Mouse (Mus musculus) hindbrain, embryonic 12.5 days (tissue): Measurements from ENCODE around the gene Dgkh. TPM values are rescaled to one million over a fixed set of nuclear protein-coding genes. Genes with fewer than 3 reads are reported as not detected.

Experiments
- ATAC-seq: fragments of 200-750 bp; cut with Nextera tagmentation; 2 replicates; pipeline ENCODE4 v1.8.0; 2017; ENCODE audit warnings: moderate TSS enrichment; ENCODE audit not compliant: low FRiP score
- H3K27ac ChIP-seq: fragments of 300-500 bp; sonication (generic); 2 replicates; pipeline ENCODE4 v1.5.1; 2016; ENCODE audit warnings: mild to moderate bottlenecking
- H3K27me3 ChIP-seq: fragments of 300-500 bp; sonication (generic); 2 replicates; pipeline ENCODE4 v1.6.1; 2016; ENCODE audit warnings: mild to moderate bottlenecking
- H3K36me3 ChIP-seq: fragments of 300-500 bp; sonication (generic); 2 replicates; pipeline ENCODE4 v1.6.1; 2016; ENCODE audit warnings: mild to moderate bottlenecking
- H3K4me1 ChIP-seq: fragments of 300-500 bp; sonication (generic); 2 replicates; pipeline ENCODE4 v1.6.1; 2016
- H3K4me2 ChIP-seq: fragments of 300-500 bp; sonication (generic); replicated peaks from 2 replicates; pipeline ENCODE4 v1.6.1; 2016; ENCODE audit warnings: mild to moderate bottlenecking
- H3K4me3 ChIP-seq: fragments of 300-500 bp; sonication (generic); 2 replicates; pipeline ENCODE4 v1.5.1; 2016; ENCODE audit warnings: mild to moderate bottlenecking
- H3K9ac ChIP-seq: fragments of 300-500 bp; sonication (generic); 2 replicates; pipeline ENCODE4 v1.6.1; 2016; ENCODE audit warnings: mild to moderate bottlenecking, moderate library complexity
- H3K9me3 ChIP-seq: fragments of 300-500 bp; sonication (generic); replicated peaks from 2 replicates; pipeline ENCODE4 v1.6.1; 2016; ENCODE audit warnings: mild to moderate bottlenecking
- WGBS: fragments of 180-500 bp; shearing (Covaris S2); methylation state at CpG from one replicate; pipeline ENCODE4 v1.1.7; 2016; 5-methylcytosine and 5-hydroxymethylcytosine counted together
- polyA plus RNA-seq: library from polyadenylated mRNA; unstranded; fragments of >200 nt; fragmentation: Nextera tagmentation; extraction: Ambion mirVana; gene quantifications from 2 replicates; pipeline ENCODE4 v1.2.1, GENCODE M21; 2016

Gene Dgkh
- polyA plus RNA-seq, 1 experiment from 2014 or later = 2.8 TPM

DNA sequence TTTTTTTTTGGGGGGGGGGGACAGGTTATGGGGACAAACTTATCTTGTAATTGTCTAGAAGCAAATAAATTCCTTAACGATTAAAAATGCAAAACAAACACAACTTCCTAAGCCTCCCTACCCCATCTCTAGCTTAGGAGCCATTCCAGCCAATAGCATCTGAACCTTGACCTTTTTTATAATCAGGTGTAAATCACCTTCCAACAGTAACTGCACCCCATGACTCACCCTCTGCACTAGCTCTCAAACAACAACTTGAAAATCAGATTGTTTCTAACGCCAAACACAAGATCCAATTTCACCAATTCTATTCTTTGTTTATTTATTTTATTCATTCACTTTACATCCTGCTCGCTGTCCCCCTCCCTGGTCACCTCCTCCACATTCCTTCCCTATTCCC, 206.1 kb downstream of the Dgkh start:
- Histone ChIP-seq H3K4me3 (no peak overlapping the region), H3K27me3 (no peaks in the 10 kb centered on the region), H3K4me2 (no peak overlapping the region), H3K27ac (no peak overlapping the region), H3K9ac (no peak overlapping the region), H3K9me3 (no peaks in the 10 kb centered on the region), H3K4me1 (peaks cover 1% of the 10 kb centered on the region; the same call in 1 of the 2 replicates), H3K36me3 (peaks cover 4% of the 10 kb centered on the region; the same call in 1 of the 2 replicates)
- no peak for ATAC-seq
- 78% methylated on average over 3 of the region's 3 CpGs for WGBS

DNA sequence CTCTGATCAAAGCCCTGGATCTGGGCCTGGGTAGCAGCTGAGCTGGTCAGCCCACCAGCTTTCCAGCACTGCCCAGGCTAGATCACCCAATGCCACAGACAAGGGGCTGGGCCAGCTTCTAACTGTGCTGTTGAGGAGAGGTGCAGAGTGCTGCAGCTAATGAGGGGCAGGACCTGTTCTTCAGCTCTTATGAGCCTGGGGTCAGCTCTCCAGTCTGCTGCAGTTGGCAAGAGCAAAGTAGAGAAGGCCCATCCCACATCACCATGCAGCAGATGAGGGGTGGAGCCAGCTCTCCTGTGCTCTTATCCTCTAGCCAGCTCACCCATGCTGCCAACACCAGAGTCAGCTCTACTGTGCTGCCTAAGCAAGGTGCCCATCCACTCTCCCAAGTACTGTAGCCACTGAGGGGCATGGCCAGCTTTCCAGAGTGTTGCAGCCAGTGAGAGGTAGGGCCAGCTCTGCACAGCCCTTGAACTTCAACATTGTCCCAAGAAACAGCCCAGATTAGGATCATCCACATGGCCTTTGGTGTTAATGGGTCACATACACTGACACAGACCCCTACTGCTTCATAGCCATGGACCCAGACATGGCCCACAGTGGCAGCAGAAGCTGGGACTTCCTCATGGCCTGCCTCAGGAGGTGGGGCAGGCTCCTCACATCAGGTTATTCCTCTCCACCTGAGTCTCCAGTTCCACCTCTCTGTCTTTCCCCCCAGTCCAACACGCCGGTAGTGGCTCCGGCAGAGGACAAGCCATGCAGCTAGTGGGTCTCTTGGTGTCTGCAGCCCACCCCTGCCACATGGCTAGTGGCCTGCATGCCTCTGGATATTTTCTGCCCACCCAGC, 206.7 kb downstream of the Dgkh start:
- ATAC-seq = no peak
- Histone ChIP-seq H3K4me3 (no peak overlapping the region), H3K4me1 (no peaks in the 10 kb centered on the region; the same call in 1 of the 2 replicates), H3K27me3 (no peaks in the 10 kb centered on the region), H3K9ac (no peak overlapping the region), H3K36me3 (peaks cover 5% of the 10 kb centered on the region; the same call in 1 of the 2 replicates), H3K27ac (no peak overlapping the region), H3K9me3 (no peaks in the 10 kb centered on the region), H3K4me2 (no peak overlapping the region)
- WGBS = 93% methylated on average over 3 of the region's 3 CpGs

DNA sequence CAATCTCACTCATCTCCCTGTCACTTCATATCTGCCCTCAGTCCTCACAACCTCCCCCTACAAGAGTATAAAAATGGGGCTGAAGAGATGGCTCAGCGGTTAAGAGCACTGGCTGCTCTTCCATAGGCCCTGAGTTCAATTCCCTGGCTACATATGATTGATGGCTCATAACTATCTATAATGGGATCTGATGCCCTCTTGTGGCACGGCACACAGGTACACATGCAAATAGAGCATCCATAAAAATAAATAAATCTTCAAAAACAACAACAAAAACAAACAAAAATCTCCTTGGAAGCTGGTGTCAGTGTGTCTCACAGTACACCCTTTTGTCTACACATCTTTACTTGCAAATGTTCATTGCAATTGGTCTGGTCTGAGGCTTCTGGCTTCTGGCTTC, 207.5 kb downstream of the Dgkh start:
- Histone ChIP-seq H3K27me3 (no peaks in the 10 kb centered on the region), H3K4me3 (no peak overlapping the region), H3K4me2 (no peak overlapping the region), H3K4me1 (no peaks in the 10 kb centered on the region; the same call in 1 of the 2 replicates), H3K27ac (no peak overlapping the region), H3K9me3 (no peaks in the 10 kb centered on the region), H3K9ac (no peak overlapping the region), H3K36me3 (peaks cover 5% of the 10 kb centered on the region; the same call in 1 of the 2 replicates)
- WGBS = 93% methylated on average over 2 of the region's 2 CpGs
- no peak for ATAC-seq

DNA sequence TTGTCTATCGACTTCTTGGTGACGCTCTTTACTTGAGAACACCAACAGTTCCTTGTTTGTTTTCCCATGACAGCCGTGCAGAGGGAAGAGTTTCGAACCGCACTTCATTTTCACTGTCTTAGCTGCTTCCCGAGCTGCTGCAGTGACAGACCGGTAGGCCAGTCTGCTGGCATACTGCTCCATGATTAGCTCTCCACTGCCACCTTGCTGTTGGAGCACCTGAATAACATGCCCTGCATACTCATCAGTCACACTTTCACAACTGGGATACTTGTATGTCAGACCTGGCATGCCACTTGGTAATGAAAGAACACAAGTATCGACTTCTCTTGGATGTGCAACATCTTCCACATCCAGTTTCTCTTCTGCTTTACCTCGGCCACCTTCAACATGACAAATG, 221.9 kb downstream of the Dgkh start:
- no peaks in the 10 kb centered on the region for H3K9me3 ChIP-seq
- no peaks in the 10 kb centered on the region for H3K4me1 ChIP-seq
- 85% methylated on average over 9 of the region's 9 CpGs for WGBS
- no peak overlapping the region for H3K27ac ChIP-seq
- no peak for ATAC-seq
- no peak overlapping the region for H3K4me3 ChIP-seq
- no peak overlapping the region for H3K4me2 ChIP-seq
- no peaks in the 10 kb centered on the region for H3K27me3 ChIP-seq
- peaks cover 61% of the 10 kb centered on the region for H3K36me3 ChIP-seq
- no peak overlapping the region for H3K9ac ChIP-seq

DNA sequence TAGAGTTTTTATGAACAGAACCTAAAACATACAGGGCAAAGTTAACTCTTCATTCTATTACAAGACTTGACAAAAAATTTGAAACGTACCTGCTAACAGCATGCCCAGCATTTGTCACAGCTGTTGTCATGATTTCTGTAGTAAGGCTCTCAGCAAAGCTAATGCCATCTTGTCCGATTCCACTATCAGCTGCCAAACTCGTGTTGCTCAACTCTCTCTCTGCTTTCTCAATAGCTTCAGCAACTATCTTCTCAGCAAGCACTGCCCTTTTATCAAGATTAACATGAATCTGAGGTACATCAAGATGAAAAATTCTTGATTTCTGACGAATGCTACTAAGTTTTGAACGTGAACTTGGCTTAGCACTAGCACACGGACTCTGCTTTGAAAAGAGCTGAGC, 222.8 kb downstream of the Dgkh start:
- WGBS = 92% methylated on average over 6 of the region's 6 CpGs
- Histone ChIP-seq H3K36me3 (peaks cover 61% of the 10 kb centered on the region), H3K27me3 (no peaks in the 10 kb centered on the region), H3K27ac (no peak overlapping the region), H3K9me3 (no peaks in the 10 kb centered on the region), H3K4me1 (no peaks in the 10 kb centered on the region), H3K4me2 (no peak overlapping the region), H3K9ac (no peak overlapping the region), H3K4me3 (no peak overlapping the region)
- ATAC-seq = no peak

Other genes with a start within 250 kb of the Dgkh start
- 33.2 and 38.5 TPM in 2 replicates for gene Akap11, start 196.0 kb downstream of the Dgkh start, polyA plus RNA-seq
- 9.5 and 10.0 TPM in 2 replicates for gene Vwa8, start 116.3 kb upstream of the Dgkh start, polyA plus RNA-seq